Mouse (Mus musculus) erythroid progenitor cell, adult 5-6 weeks (primary cell): Measurements from ENCODE around the gene Ssxb3. TPM values are rescaled to one million over a fixed set of nuclear protein-coding genes. Genes with fewer than 3 reads are reported as not detected.
"Not testable (repeated sequence)": the region's sequence is repeated elsewhere in the genome, so short reads cannot be mapped to it uniquely, and the experiment has no call there.

Experiments
- ATAC-seq: replicated peaks from 2 replicates; pipeline ENCODE4 v1.8.0; 2016; ENCODE audit warnings: moderate number of reproducible peaks, mild to moderate bottlenecking, moderate TSS enrichment, inconsistent platforms; ENCODE audit not compliant: poor library complexity, low FRiP score, severe bottlenecking
- total RNA-seq, 2 experiments: library from RNA; stranded (forward) in 1 of 2; stranded (reverse) in 1 of 2; fragments of 150-400 nt in 1 of 2; fragments of 186-747, 209-891 nt in 1 of 2; gene quantifications; 2 replicates each; pipeline versions ENCODE4 v1.2.3 to v1.2.4; 2015 to 2017; ENCODE audit warnings: low replicate concordance in 2 of 2

Ssxb3 gene
- total RNA-seq (2015; ENCODE audit: low replicate concordance) (not detected in 2 replicates), total RNA-seq (2017; ENCODE audit: low replicate concordance) (not detected in 2 replicates)

DNA sequence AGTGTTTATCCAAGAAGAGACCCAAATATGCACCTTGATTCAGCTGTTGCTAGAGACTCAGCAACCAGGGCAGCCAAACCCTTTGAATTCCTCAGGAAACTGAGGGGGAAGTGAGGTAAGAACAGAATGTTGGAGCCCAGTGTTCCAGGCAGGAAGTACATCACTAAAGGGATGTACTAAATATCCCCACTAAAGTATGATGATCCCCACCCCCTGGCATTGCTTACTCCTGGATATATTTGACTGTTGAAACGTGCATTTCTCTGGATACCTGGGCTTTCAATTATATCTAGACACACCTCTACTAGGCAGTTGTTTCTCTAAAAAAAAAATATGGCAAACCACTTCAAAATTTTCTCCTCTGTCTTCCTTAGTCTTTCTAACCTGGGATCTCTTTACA, at the start of gene Ssxb3:
Ssxb3 (minus strand) TSS at position 101 of the 400 bp plus-strand sequence.
- ATAC-seq: not testable (repeated sequence)

GRCm38 (mm10) chrX:8548155-8548554, 43.5 kb downstream of the Ssxb3 start, which contains the start of gene Ssxb6:
TSS of gene Ssxb6 (minus strand) at chrX:8548255.
- ATAC-seq: not testable (repeated sequence)

Other genes with a start within 250 kb of the Ssxb3 start
- gene Ssxb9, start 224.8 kb downstream of the Ssxb3 start, total RNA-seq (2015; ENCODE audit: low replicate concordance): not detected in 2 replicates
- gene Ssxb9, start 224.8 kb downstream of the Ssxb3 start, total RNA-seq (2017; ENCODE audit: low replicate concordance): not detected in 2 replicates
- not detected in 2 replicates for gene Ssxb1, start 178.5 kb downstream of the Ssxb3 start, total RNA-seq (2015; ENCODE audit: low replicate concordance)
- not detected in 2 replicates for gene Ssxb1, start 178.5 kb downstream of the Ssxb3 start, total RNA-seq (2017; ENCODE audit: low replicate concordance)
- not detected in 2 replicates for gene Ssxb2, start 130.1 kb downstream of the Ssxb3 start, total RNA-seq (2015; ENCODE audit: low replicate concordance)
- gene Ssxb2, start 130.1 kb downstream of the Ssxb3 start, total RNA-seq (2017; ENCODE audit: low replicate concordance): not detected in 2 replicates
- not detected in 2 replicates for gene Gm14459, start 66.9 kb downstream of the Ssxb3 start, total RNA-seq (2015; ENCODE audit: low replicate concordance)
- gene Gm14459, start 66.9 kb downstream of the Ssxb3 start, total RNA-seq (2017; ENCODE audit: low replicate concordance): not detected in 2 replicates
- gene Ssxb6, start 43.6 kb downstream of the Ssxb3 start, total RNA-seq (2015; ENCODE audit: low replicate concordance): not detected in 2 replicates
- not detected in 2 replicates for gene Ssxb6, start 43.6 kb downstream of the Ssxb3 start, total RNA-seq (2017; ENCODE audit: low replicate concordance)
- not detected in 2 replicates for gene Ssxb8, start 99.0 kb upstream of the Ssxb3 start, total RNA-seq (2015; ENCODE audit: low replicate concordance)
- gene Ssxb8, start 99.0 kb upstream of the Ssxb3 start, total RNA-seq (2017; ENCODE audit: low replicate concordance): not detected in 2 replicates
- not detected in 2 replicates for gene Ssx9, start 156.6 kb upstream of the Ssxb3 start, total RNA-seq (2015; ENCODE audit: low replicate concordance)
- gene Ssx9, start 156.6 kb upstream of the Ssxb3 start, total RNA-seq (2017; ENCODE audit: low replicate concordance): not detected in 2 replicates
- not detected in 2 replicates for gene Ssxb5, start 211.9 kb upstream of the Ssxb3 start, total RNA-seq (2015; ENCODE audit: low replicate concordance)
- gene Ssxb5, start 211.9 kb upstream of the Ssxb3 start, total RNA-seq (2017; ENCODE audit: low replicate concordance): not detected in 2 replicates